Mouse (Mus musculus) hindbrain, postnatal 0 days (tissue): Measurements from ENCODE around the gene Slc37a4. TPM values are rescaled to one million over a fixed set of nuclear protein-coding genes. Genes with fewer than 3 reads are reported as not detected.
"Not testable (repeated sequence)": the region's sequence is repeated elsewhere in the genome, so short reads cannot be mapped to it uniquely, and the experiment has no call there.

Experiments used
- ATAC-seq: fragments of 200-750 bp; cut with Nextera tagmentation; 2 replicates; pipeline ENCODE4 v1.8.0; 2017; ENCODE audit warnings: mild to moderate bottlenecking, moderate TSS enrichment, moderate library complexity
- DNase-seq: peaks from one replicate; pipeline ENCODE4 v3.0.0-alpha.2; 2015; ENCODE audit warnings: low spot score
- H3K27ac ChIP-seq: fragments of 300-500 bp; sonication (generic); 2 replicates; pipeline ENCODE4 v1.5.1; 2014; ENCODE audit warnings: mild to moderate bottlenecking
- H3K27me3 ChIP-seq: fragments of 300-500 bp; sonication (generic); 2 replicates; pipeline ENCODE4 v1.6.1; 2014; ENCODE audit warnings: low read length, mixed read lengths; ENCODE audit not compliant: insufficient read depth
- H3K36me3 ChIP-seq: fragments of 300-500 bp; sonication (generic); 2 replicates; pipeline ENCODE4 v1.6.1; 2014; ENCODE audit warnings: low read length, mixed read lengths; ENCODE audit not compliant: insufficient read depth
- H3K4me1 ChIP-seq: fragments of 300-500 bp; sonication (generic); 2 replicates; pipeline ENCODE4 v1.6.1; 2014; ENCODE audit warnings: antibody characterized with exemption, low read length, mixed read lengths; ENCODE audit not compliant: insufficient read depth
- H3K4me2 ChIP-seq: fragments of 300-500 bp; sonication (generic); 2 replicates; pipeline ENCODE4 v1.6.1; 2014; ENCODE audit warnings: low read depth, mild to moderate bottlenecking, low read length, moderate library complexity, mixed read lengths
- H3K4me3 ChIP-seq: fragments of 300-500 bp; sonication (generic); 2 replicates; pipeline ENCODE4 v1.5.1; 2014; ENCODE audit warnings: low read length
- H3K9ac ChIP-seq: fragments of 300-500 bp; sonication (generic); replicated peaks from 2 replicates; pipeline ENCODE4 v1.6.1; 2014; ENCODE audit warnings: mild to moderate bottlenecking, low read length, moderate library complexity, mixed read lengths
- H3K9me3 ChIP-seq: fragments of 300-500 bp; sonication (generic); 2 replicates; pipeline ENCODE4 v1.6.1; 2016; ENCODE audit warnings: low read length, mixed read lengths
- CTCF ChIP-seq: IDR thresholded peaks from 2 replicates; pipeline ENCODE4 v1.5.1; 2016; ENCODE audit warnings: antibody characterized with exemption, control low read depth, low read depth
- WGBS: fragments of 180-500 bp; shearing (Covaris S2); extraction: QIAGEN DNeasy Blood & Tissue Kit; methylation state at CpG from one replicate; pipeline ENCODE4 v1.1.7; 2014; 5-methylcytosine and 5-hydroxymethylcytosine counted together
- polyA plus RNA-seq: library from polyadenylated mRNA; unstranded; fragments of >200 nt; fragmentation: Nextera tagmentation; extraction: Ambion mirVana; gene quantifications from 2 replicates; pipeline ENCODE4 v1.2.1, GENCODE M21; 2015
- total RNA-seq: library from RNA; depleted of rRNA; stranded (reverse); fragments of >200 nt; gene quantifications from 2 replicates; pipeline ENCODE4 v1.2.3, GENCODE M21; 2014

Slc37a4 gene
- total and polyA plus RNA-seq, 2 experiments from 2014 or later: 40.3 to 93.9 TPM

- H3K4me1 ChIP-seq: peaks cover 6% of the 10 kb centered on the region; the same call in 1 of the 2 replicates
- H3K4me3 ChIP-seq: no peak overlapping the region
- peaks cover 57% of the 10 kb centered on the region for H3K36me3 ChIP-seq
- H3K9ac ChIP-seq: no peak overlapping the region
- TF ChIP-seq CTCF: peak; percentile 49
- H3K4me2 ChIP-seq: no peak overlapping the region
- no peaks in the 10 kb centered on the region for H3K9me3 ChIP-seq
- DNase-seq (peak; percentile 48), ATAC-seq (no peak)
- 72% methylated on average over 4 of the region's 4 CpGs for WGBS
- no peak overlapping the region for H3K27ac ChIP-seq
- H3K27me3 ChIP-seq: no peaks in the 10 kb centered on the region
Observed at GRCm38 (mm10) chr9:44357207-44357606, 39.4 kb upstream of the Slc37a4 start.

- peak within 1 kb of the TSS; percentile 53 for H3K9ac ChIP-seq
- H3K4me1 ChIP-seq: peaks cover 6% of the 10 kb centered on the region; the same call in 1 of the 2 replicates
- peak within 1 kb of the TSS; percentile 50 for H3K4me3 ChIP-seq
- ATAC-seq (peak; percentile 94), DNase-seq (peak; percentile 98)
- H3K9me3 ChIP-seq: no peaks in the 10 kb centered on the region
- H3K27me3 ChIP-seq: no peaks in the 10 kb centered on the region
- H3K36me3 ChIP-seq: peaks cover 22% of the 10 kb centered on the region; the same call in 1 of the 2 replicates
- peak within 1 kb of the TSS; percentile 74 for H3K4me2 ChIP-seq
- H3K27ac ChIP-seq: peak within 1 kb of the TSS; percentile 67
- under 1% methylated on average over 44 of the region's 44 CpGs for WGBS
- TF ChIP-seq CTCF: peak; percentile 25; the same call in 1 of the 2 replicates
Observed at GRCm38 (mm10) chr9:44361190-44361917, 35.3 kb upstream of the Slc37a4 start, which contains the start of gene Vps11. Vps11 (minus strand) TSS chr9:44361670.

DNA sequence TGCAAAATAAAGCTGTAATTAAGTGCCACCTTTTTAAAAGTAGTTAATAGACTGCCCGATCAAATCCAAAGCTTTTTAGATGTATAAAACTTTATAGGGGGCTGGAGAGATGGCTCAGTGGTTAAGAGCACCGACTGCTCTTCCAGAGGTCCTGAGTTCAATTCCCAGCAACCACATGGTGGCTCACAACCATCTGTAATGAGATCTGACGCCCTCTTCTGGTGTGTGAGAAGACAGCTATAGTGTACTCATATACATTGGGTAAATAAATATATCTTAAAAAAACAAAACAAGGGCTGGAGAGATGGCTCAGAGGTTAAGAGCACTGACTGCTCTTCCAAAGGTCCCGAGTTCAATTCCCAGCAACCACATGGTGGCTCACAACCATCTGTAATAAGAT lies 34.7 kb upstream of the Slc37a4 start:
- not testable (repeated sequence) for H3K27me3 ChIP-seq, H3K9me3 ChIP-seq, H3K4me1 ChIP-seq, DNase-seq, H3K9ac ChIP-seq
- H3K4me3 ChIP-seq: peak overlapping the region; percentile 50
- WGBS: 37% methylated on average over 4 of the region's 4 CpGs
- peak; percentile 49 for ATAC-seq
- peaks cover 18% of the 10 kb centered on the region; the same call in 1 of the 2 replicates for H3K36me3 ChIP-seq
- H3K27ac ChIP-seq: peak overlapping the region; percentile 67; the same call in 1 of the 2 replicates
- peak overlapping the region; percentile 74 for H3K4me2 ChIP-seq

DNA sequence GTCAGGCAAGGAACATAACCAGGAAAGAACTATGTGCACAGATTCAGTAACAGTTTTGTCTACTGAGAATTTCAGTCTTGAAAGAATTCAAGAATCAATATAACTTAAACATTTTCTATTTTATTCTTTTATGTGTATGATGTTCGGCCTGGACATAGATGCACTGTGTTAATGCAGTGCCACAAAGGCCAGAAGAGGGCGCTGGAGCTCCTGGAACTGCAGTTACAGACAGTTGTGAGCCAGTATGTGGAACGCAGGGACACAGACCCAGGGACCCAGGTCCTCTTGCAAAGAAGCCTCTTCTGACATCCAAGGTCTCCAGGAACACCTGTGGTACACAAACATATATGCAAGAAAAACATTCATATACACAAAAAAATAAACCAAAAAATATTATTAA lies 32.2 kb upstream of the Slc37a4 start:
- H3K27ac ChIP-seq: no peak overlapping the region
- no peak for DNase-seq
- H3K36me3 ChIP-seq: peaks cover 3% of the 10 kb centered on the region; the same call in 1 of the 2 replicates
- ATAC-seq: no peak
- peak; percentile 33 for TF ChIP-seq CTCF
- H3K9ac ChIP-seq: no peak overlapping the region
- H3K4me2 ChIP-seq: no peak overlapping the region
- H3K4me3 ChIP-seq: no peak overlapping the region
- no peaks in the 10 kb centered on the region for H3K27me3 ChIP-seq
- H3K9me3 ChIP-seq: no peaks in the 10 kb centered on the region
- 65% methylated on average over 3 of the region's 3 CpGs for WGBS
- H3K4me1 ChIP-seq: peaks cover 6% of the 10 kb centered on the region; the same call in 1 of the 2 replicates

DNA sequence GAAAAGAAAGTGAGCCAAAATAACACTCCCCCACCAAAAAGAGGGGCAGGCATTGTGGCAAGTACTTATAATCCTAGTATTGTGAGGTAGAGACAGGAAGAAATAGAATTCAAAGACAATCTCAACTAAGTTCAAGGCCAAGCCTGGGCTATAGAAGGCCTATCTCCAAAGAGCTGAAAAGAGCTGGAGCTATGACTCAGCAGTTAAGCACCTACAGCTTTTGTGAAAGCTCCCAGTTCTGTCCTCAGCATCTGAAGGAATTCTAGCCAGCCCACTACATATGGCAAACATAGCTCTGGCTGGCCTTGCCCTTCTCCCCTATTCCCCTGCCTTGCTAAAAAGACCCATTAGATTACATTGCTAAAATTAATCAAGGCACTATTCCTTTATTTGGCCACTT lies 23.3 kb upstream of the Slc37a4 start:
- Histone ChIP-seq H3K4me2 (no peak overlapping the region), H3K27ac (no peak overlapping the region), H3K27me3 (no peaks in the 10 kb centered on the region), H3K9ac (no peak overlapping the region), H3K9me3 (no peaks in the 10 kb centered on the region), H3K4me1 (no peaks in the 10 kb centered on the region), H3K4me3 (no peak overlapping the region), H3K36me3 (no peaks in the 10 kb centered on the region)
- no peak for DNase-seq
- no peak for TF ChIP-seq CTCF
- ATAC-seq: no peak

DNA sequence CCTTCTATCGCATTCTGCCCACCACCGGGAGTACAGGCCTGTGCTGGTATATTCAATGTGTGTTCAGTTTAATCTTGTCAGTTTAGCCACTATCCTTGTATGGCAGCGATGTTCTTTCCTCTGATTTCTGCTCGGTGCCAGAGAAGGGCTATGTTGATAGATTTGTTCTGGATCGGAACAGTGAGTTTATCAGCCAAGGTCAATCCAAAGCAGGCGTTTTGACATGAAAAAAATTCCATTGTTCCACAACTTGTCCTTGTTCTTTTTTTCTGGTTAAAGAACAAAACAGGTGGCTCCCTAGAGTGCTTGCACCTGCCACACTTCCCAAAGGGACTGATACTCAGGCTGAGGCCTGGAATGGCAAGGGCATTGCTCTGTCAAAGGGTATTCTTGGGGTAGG lies 20.5 kb upstream of the Slc37a4 start:
- 91% methylated on average over 6 of the region's 6 CpGs for WGBS
- ATAC-seq (no peak), DNase-seq (no peak)
- Histone ChIP-seq H3K9ac (no peak overlapping the region), H3K9me3 (no peaks in the 10 kb centered on the region), H3K27ac (no peak overlapping the region), H3K4me2 (no peak overlapping the region), H3K4me1 (peaks cover 9% of the 10 kb centered on the region), H3K4me3 (no peak overlapping the region), H3K27me3 (no peaks in the 10 kb centered on the region), H3K36me3 (0 out of 2 replicates have a peak, but pooled peaks cover under 1% of the 10 kb centered on the region)
- TF ChIP-seq CTCF: no peak

- not testable (repeated sequence) for H3K27ac ChIP-seq, H3K4me2 ChIP-seq, ATAC-seq, H3K27me3 ChIP-seq, H3K4me3 ChIP-seq, H3K4me1 ChIP-seq, H3K9ac ChIP-seq, DNase-seq, H3K9me3 ChIP-seq
- WGBS: 84% methylated on average over 2 of the region's 2 CpGs
- peaks cover 13% of the 10 kb centered on the region for H3K36me3 ChIP-seq
Observed at GRCm38 (mm10) chr9:44377335-44377734, 19.3 kb upstream of the Slc37a4 start.
